Mouse (Mus musculus) left cerebral cortex, adult 8-10 months (tissue): ENCODE results near the gene Clip3. TPM values are rescaled to one million over a fixed set of nuclear protein-coding genes. Genes with fewer than 3 reads are reported as not detected.

Source experiments
- DNase-seq, 2 experiments: peaks; one replicate each; pipeline ENCODE4 v3.0.0; 2022; ENCODE audit warnings: low spot score in 2 of 2
- total RNA-seq, 4 experiments: library from RNA; stranded (reverse); gene quantifications; 2 replicates each; pipeline ENCODE4 v1.2.4; 2022

Clip3 gene
- 100 to 1,000 TPM; 377 to 471 (median 424) TPM for total RNA-seq

DNA sequence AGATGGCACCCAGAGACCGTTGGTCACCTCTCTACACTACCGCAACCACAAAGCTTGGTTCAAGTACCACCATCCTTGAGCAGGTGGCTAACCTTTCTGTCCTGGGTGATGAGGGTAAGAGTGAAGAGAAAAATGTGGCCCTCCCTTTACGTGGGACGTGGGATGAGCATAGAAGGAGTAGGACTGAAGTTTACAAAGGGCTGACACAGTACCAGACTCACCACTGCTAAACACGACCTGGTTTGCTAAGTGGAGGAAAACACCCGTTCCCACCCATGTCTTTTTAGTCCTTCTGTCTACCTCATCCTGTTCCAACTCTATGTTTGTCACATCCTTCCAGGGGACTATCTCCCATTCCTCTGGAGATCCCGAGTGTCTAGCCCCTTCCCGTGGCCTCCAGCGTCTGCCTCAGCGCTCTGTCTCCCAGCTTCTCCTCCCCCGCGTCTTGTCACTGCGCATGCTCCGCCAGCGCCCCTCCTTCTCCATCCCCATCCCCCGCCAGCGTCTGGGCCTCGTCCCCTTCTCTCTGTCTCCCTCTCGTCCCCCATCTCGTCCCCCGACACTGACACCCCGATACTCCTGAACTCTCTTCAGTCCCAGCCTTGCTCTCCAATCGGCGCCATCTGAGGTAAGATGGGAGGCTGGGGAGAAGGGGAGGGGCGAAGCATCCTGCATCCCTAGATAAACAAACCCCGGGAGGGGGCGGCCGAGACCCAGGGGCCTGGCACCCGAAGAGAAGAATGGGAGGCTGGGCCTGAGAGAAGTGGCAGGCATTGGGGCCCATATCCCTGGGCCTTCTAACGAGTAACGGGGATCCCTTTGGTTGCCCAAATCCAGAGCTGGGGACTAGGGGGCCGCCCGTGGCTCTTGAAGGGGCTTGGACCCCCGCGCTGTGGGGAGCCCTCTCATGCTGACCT lies at the start of gene Clip3:
Clip3 (plus strand) TSS at position 514 of the 917 bp plus-strand sequence.
- peak; percentile 81 to 87 for DNase-seq

DNA sequence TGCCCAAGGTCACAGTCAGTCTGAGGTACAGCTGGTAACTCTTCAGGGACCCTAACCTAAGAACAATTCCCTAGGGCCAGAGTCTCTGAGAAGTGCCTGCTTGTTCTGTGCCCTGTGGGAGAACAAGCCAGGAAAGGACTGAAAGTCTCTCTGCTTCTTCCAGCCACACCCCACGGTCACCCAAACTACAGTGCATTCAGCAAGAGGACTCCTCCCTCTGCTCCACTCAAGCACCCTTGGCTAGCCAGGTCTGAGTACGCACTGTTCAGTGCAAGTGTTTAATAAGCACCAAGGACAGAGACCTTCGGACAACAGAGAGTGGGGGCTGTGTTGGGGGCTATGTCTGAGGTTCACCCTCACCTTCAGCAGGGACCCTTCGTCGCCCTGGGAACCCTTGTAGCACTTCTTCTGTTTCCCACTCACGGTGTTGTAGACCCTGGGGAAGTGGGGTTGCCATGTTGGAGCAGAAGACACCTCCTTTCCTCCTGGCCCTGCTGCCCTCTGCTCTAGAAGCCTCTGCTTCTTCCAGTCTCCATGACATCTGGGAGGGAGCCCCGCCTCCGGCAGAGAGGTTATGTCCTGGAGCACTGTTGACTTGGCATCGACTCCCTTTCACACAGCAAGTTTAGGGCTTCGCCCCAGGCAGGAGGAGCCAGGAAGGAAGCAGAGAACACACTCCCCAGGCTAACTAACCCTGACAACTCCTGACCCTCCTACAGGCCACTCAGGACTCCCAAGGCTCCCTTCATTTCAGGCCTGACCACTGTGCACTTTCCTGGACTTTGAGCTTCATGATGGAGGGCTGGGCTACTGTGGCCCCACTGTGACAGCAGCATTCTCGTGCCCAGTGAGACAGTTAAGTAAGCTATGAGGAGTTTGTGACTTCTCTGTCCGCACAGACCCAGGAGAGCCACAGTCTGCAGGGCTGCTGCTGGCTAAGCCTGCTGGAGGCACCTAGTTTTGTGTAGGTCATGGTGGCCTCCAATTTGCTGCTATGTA lies 39.3 kb upstream of the Clip3 start:
- DNase-seq: no peak

- no peak for DNase-seq
These were observed 26.5 kb upstream of the Clip3 start for GRCm38 (mm10) chr7:30265041-30265440.

GRCm38 (mm10) chr7:30265531-30265930 lies 26.0 kb upstream of the Clip3 start:
- DNase-seq: no peak

- DNase-seq: no peak
These were observed 25.6 kb upstream of the Clip3 start for GRCm38 (mm10) chr7:30265935-30266334.

DNA sequence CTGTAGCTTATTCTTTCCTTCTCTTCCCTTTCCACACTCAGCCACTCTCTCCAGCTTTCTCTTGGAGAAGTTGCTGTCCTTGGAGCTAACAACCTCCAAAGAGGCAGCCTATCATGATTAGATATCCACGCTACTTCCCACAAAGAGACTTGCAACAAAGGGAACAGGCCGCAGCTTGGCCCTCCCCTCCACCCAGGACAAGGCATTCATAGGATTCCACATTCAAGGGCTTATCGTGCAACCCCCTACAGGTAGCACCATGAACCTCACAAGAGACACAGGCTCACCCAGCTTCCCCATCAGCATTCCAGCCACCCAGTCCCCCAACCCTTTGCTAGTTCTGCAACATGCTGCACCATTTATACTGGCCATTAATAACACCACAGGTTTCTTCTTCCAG lies 24.7 kb upstream of the Clip3 start:
- DNase-seq: no peak

DNA sequence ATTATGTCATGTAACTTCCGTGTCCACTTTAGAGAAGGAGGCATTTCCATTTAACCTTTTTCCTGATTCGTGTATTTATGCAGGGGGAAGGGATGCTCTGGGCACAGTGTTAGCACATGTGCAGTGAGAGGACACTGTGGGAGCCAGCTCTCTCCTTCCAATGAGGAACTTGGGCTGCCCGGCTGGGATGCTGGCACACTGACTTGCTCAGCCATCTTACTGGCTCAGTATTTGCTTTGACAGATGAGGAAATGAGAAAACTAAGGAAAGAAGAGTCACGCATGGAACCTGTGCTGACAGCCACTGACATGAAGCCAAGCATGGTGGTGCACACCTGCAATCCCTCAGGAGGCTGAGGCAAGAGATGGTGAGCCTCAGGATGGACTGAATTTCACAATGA lies 21.9 kb upstream of the Clip3 start:
- no peak for DNase-seq

DNA sequence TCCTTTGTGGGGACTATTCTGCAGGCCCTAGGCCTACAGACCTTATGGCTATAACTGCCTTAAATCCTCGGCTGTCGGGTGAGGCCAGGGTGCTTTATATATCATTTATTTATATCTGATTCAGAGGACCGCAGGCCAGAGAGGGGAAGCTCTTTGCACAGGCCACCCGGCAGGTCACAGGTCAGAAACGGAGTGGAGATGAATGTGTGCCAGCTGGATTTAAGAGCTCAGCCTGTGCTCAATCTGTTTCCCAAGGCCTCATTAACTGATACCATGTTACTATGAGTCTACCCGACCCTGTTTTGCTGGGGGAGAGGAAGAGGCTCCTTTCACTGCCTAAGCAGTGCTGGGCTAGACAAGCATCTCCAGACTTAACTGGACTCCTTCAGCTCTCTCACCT lies 17.1 kb upstream of the Clip3 start:
- DNase-seq: no peak

- no peak for DNase-seq
These were observed 12.6 kb upstream of the Clip3 start for GRCm38 (mm10) chr7:30278911-30279310.

DNA sequence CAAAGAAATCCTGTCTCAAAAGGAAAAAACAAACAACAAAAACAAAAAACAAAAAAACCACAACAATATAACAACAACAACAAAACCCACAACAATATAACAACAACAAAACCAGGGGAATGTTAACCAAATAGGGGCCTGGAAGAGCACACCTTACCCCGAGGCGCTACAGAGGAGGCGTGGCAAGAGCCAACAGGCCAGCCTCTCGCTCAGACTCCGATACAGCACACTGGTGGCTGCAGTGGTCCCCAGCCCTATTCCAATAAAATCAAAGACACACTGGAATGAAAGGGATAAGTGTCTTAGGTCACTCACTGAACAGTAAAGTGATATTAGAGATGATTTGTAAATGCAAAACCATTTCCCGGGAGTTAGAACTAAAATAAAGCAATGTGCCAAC lies 12.0 kb upstream of the Clip3 start:
- DNase-seq: no peak

DNA sequence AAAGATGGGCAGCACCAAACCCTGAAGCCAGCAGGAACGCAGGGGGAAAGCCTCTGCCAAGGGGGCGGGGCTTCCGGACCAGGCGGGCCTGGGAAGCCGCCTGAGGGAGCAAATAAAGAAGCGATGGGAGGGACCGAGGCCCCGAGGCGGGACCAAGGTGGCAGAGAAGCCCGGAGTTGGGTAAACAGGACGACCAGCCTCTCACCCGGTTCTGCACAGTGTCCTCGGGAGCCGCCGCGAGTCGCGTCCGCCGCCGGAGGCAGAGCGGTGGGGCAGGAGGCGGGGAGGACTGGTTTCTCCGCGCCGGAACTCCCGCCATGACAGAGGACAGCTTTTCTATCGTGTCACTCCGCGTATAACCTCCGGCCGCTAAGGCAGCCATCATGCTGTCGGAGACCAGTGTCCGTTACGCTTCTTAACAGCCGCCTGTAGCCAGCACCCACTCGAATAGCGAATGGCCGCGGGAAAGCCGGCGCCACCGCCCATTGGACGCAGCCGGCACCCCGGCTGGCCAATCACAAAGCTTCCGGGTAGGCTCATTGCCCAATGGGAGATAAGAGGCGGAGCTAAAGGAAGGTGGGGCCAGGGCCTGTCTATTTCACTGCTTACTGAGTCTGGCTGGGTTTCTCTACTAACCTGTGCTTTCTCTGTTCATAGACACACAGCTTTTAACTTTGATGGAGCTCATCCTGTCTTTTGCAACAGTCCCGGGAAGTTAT lies 11.4 kb upstream of the Clip3 start, which contains the start of the genes Thap8 and Wdr62:
Thap8 (plus strand) TSS at position 144 of the 719 bp plus-strand sequence.
Wdr62 (minus strand) TSS at position 469 of the 719 bp plus-strand sequence.
- DNase-seq: peak; percentile 78 to 84

- DNase-seq: peak; percentile 79 to 89
These were observed 10.8 kb upstream of the Clip3 start for GRCm38 (mm10) chr7:30280670-30281138.

DNA sequence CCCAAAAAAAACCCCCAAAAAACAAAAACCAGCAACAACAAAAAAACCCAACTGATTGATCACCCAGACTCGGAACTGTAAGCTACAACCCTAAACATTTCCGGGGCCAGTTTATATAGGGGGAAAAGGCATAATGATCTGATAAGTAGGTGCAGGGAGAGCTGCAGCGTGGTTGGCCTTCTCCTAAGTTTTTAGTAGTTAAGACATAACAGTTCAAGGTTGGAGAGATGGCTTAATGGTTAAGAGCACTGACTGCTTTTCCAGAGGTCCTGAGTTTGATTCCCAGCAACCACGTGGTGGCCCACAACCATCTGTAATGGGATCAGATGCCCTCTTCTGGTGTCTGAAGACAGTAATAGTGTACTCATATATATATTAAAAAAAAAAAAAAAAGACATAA lies 10.0 kb upstream of the Clip3 start:
- DNase-seq: no peak

- DNase-seq: no peak
These were observed 8.8 kb upstream of the Clip3 start for GRCm38 (mm10) chr7:30282740-30283139.

GRCm38 (mm10) chr7:30286701-30287410 lies 4.7 kb upstream of the Clip3 start:
- no peak for DNase-seq

DNA sequence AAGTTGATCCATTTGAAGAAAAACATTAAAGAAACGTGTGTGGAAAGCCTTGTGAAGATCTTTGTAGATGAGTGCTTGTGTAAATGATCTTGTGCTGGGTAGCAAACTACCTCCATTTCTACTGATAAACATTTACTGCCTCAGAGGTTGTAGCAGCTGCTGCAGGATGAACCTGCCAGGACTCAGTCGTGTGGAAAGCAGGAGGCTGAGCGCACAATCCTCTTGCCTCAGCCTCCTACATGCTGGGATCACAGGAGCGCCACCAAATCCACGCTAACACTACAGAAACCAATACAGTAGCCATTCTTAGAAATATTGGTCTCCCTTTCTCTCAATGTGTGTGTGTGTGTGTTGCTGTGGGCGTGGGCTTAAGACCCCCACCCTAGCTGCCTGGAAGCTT lies 3.5 kb upstream of the Clip3 start:
- no peak for DNase-seq

DNA sequence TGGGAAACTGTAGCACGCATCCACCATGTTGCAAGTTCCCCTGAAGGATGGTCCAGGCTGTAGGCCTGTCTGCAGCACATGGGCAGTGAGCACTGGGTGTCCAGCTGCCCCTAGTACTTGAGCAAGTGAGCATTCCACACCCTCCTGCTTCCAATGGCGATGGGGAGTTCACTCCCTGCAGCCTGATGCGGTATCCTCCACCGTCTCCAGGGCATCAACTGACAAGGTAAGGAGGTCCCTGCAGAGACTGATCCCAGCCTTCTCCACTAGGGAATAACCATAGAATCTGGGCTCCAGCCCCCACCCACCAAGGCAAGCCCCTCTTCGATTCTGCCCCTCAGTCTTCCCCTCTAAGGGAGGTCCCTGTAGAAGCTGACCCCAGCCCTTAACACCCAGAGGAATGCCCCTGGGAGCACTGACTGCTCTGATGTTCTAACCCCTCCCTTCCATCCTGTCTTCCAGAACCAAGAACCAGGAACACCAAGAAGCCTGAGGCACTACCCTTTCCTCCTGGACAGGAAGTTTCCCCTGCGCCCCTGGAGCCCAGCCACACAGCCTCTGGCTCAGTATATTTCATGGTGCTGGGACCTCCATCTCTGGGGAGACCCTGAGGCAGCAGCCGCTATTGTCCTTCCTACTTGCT lies 2.3 kb upstream of the Clip3 start:
- no peak for DNase-seq

DNA sequence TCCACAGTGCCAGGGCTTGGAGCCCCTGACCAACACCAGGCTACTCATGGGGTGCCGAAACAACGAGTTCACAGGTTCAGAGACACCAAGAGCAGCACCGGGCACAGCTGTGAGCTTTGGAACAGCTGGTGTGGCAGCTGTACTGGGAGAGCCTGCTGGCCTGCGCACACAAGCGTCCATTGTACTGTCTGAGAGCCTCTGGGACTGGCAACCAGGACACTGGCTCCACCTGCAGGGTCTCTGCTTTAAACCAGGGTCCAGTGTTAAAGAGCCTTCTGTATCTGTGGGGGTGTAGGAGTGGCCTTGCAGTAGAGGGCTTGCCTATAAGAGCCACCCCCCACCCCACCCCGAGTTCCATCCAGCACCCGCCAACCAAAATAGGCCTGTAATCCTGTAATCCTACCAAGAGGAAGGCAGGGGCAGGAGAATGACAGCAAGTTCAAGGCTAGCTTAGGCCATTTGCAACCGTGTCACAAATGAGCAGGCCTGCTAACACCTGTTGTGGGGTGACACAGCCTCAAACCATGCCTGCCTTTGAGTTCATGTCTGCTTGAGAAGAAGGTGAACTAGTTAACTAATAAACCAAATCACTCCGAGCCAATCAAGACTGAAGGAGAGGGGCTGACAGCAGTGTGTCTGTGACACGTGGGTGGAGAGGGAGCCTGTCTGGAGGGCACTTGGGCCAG lies 1.7 kb upstream of the Clip3 start:
- DNase-seq: no peak

GRCm38 (mm10) chr7:30293795-30294194 lies 2.3 kb downstream of the Clip3 start:
- no peak for DNase-seq
